Mouse (Mus musculus): ENCODE data around the gene Rbm47.

GRCm38 (mm10) chr5:66069133-66069469 is 103.8 kb downstream of the Rbm47 start:
- TF ChIP-seq CTCF (IDR thresholded peaks at IDR 0.05) = no peak
- TF ChIP-seq EP300 (IDR thresholded peaks at IDR 0.05) = no peak

All from lung, postnatal 0 days (tissue).